ENCODE assay signal across 8 mouse cellular contexts in genomic region chr9:98538017-98538712, GRCm38 (mm10). TPM values are rescaled to one million over a fixed set of nuclear protein-coding genes. Genes with fewer than 3 reads are reported as not detected.
A peak's percentile ranks its signal among the peaks of the same experiment; 100 is the strongest.
DNase-seq lines count a peak whose midpoint lies in the region; ATAC-seq lines count a peak whose summit lies in the region.

No protein-coding gene starts in this region.

- no peak overlapping the region for H3K4me3 ChIP-seq in hindbrain, embryonic 13.5 days
- no peak overlapping the region for H3K4me3 ChIP-seq in neural tube, embryonic 11.5 days (ENCODE audit: low read depth, low read length)

- H3K27me3 ChIP-seq in hindbrain, embryonic 13.5 days: peaks cover 14% of the 10 kb centered on the region; the same call in 1 of the 2 replicates
- H3K27me3 ChIP-seq in neural tube, embryonic 11.5 days (ENCODE audit: control insufficient read depth, insufficient read depth, low read length): no peaks in the 10 kb centered on the region

- no peaks in the 10 kb centered on the region for H3K9me3 ChIP-seq in hindbrain, embryonic 13.5 days
- H3K9me3 ChIP-seq in neural tube, embryonic 11.5 days (ENCODE audit: control insufficient read depth, low read length): no peaks in the 10 kb centered on the region

- intact Hi-C loops in left cerebral cortex, postnatal 14 days (cut with DNase I): loop anchor here (5.0 kb wide), 4 partner anchors 121 to 1366 kb away; partner anchors contain the start of gene Clstn2

- H3K4me2 ChIP-seq in hindbrain, embryonic 13.5 days: peak overlapping the region; percentile 34
- H3K4me2 ChIP-seq in neural tube, embryonic 11.5 days (ENCODE audit: low read depth): peak overlapping the region; percentile 20; the same call in 1 of the 2 replicates

- peaks cover 7% of the 10 kb centered on the region; the same call in 1 of the 2 replicates for H3K4me1 ChIP-seq in hindbrain, embryonic 13.5 days (replicated peaks)
- H3K4me1 ChIP-seq in neural tube, embryonic 11.5 days (ENCODE audit: control insufficient read depth, insufficient read depth, low read length): peaks cover 5% of the 10 kb centered on the region; the same call in 1 of the 2 replicates

- no peak overlapping the region for H3K9ac ChIP-seq in hindbrain, embryonic 13.5 days
- H3K9ac ChIP-seq in neural tube, embryonic 11.5 days (ENCODE audit: low read length): no peak overlapping the region

- DNase-seq in kidney, postnatal 14 days: peak; percentile 4
- DNase-seq in kidney, adult 18-20 months: no peak
- DNase-seq in embryo, embryonic 11 days: peak; percentile 54
- peak; percentile 35 for DNase-seq in neural tube, embryonic 11.5 days (ENCODE audit: low spot score)
- no peak for DNase-seq in layer of hippocampus, postnatal 10 days (ENCODE audit: low spot score in 2 of 2)
- no peak for DNase-seq in left cerebral cortex, postnatal 14 days (ENCODE audit: low spot score in 2 of 2)
- no peak for DNase-seq in thymus, postnatal 4 days

- 53% methylated on average over 13 of the region's 13 CpGs for WGBS in hindbrain, embryonic 13.5 days
- 37% methylated on average over 13 of the region's 13 CpGs for WGBS in neural tube, embryonic 11.5 days

- peak; percentile 73 for ATAC-seq in hindbrain, embryonic 13.5 days (ENCODE audit: low FRiP score)
- ATAC-seq in neural tube, embryonic 11.5 days (ENCODE audit: insufficient read depth, low FRiP score, low TSS enrichment): peak; percentile 60; the same call in 1 of the 2 replicates

- H3K36me3 ChIP-seq in hindbrain, embryonic 13.5 days: no peaks in the 10 kb centered on the region
- no peaks in the 10 kb centered on the region for H3K36me3 ChIP-seq in neural tube, embryonic 11.5 days (ENCODE audit: control insufficient read depth, insufficient read depth, low read length)

- no peak overlapping the region for H3K27ac ChIP-seq in hindbrain, embryonic 13.5 days
- H3K27ac ChIP-seq in neural tube, embryonic 11.5 days (ENCODE audit: low read depth, low read length): no peak overlapping the region

RNA-seq across cellular contexts. Expression of gene Copb2, which starts 25.4 kb away (rescaled TPM):
- polyA plus RNA-seq in hindbrain, embryonic 13.5 days (2015; fragmentation: Nextera tagmentation; extraction: Ambion mirVana): 134 and 140 TPM in 2 replicates
- 198 and 200 TPM in 2 replicates for polyA plus RNA-seq in neural tube, embryonic 11.5 days (2014; fragmentation: Nextera tagmentation; extraction: Ambion mirVana)
- 100 to 1,000 TPM in 1 of 2 experiments, 10 to 100 TPM in 1; 99.9 to 101 TPM for total RNA-seq in layer of hippocampus, postnatal 10 days (2021)
- 10 to 100 TPM; 84.8 to 88.2 TPM for total RNA-seq in left cerebral cortex, postnatal 14 days (2021)

RNA-seq across cellular contexts. Expression of gene Rbp2, which starts 52.2 kb away (rescaled TPM):
- polyA plus RNA-seq in hindbrain, embryonic 13.5 days (2015; fragmentation: Nextera tagmentation; extraction: Ambion mirVana): 0.62 and 1.2 TPM in 2 replicates
- polyA plus RNA-seq in neural tube, embryonic 11.5 days (2014; fragmentation: Nextera tagmentation; extraction: Ambion mirVana): 2.3 and 2.5 TPM in 2 replicates
- total RNA-seq in layer of hippocampus, postnatal 10 days (2021): under 1 TPM in 1 of 2 experiments, not detected in 1; 0.54 TPM
- total RNA-seq in left cerebral cortex, postnatal 14 days (2021): not detected

Comparison
In these comparisons a context has a peak if more than half of its experiments do, and no peak if none do; other contexts are left out.
1. DNase-seq: peak in kidney, postnatal 14 days (single experiment), embryo, embryonic 11 days (single experiment) and neural tube, embryonic 11.5 days (single experiment); none in kidney, adult 18-20 months (single experiment), layer of hippocampus, postnatal 10 days (0 of 2), left cerebral cortex, postnatal 14 days (0 of 2) and thymus, postnatal 4 days (single experiment).